Mouse (Mus musculus): Measurements from ENCODE around the gene Snrpd3. TPM values are rescaled to one million over a fixed set of nuclear protein-coding genes. Genes with fewer than 3 reads are reported as not detected.
"Not testable (repeated sequence)": the region's sequence is repeated elsewhere in the genome, so short reads cannot be mapped to it uniquely, and the experiment has no call there.

The Snrpd3 gene
- polyA plus RNA-seq, 1 experiment from 2014 or later: 146 TPM

- Histone ChIP-seq H3K36me3 (peaks cover 47% of the 10 kb centered on the region), H3K27me3 (no peaks in the 10 kb centered on the region), H3K27ac (no peak overlapping the region), H3K4me3 (no peak overlapping the region), H3K9me3 (replicated peaks) (no peaks in the 10 kb centered on the region), H3K4me1 (peaks cover 24% of the 10 kb centered on the region), H3K4me2 (replicated peaks) (no peak overlapping the region), H3K9ac (no peak overlapping the region)
- WGBS: 96% methylated on average over 5 of the region's 5 CpGs
- no peak for ATAC-seq (ENCODE audit: low FRiP score)
Observed at GRCm38 (mm10) chr10:75520581-75520980, 3.2 kb downstream of the Snrpd3 start.

GRCm38 (mm10) chr10:75521643-75522042 lies 4.3 kb downstream of the Snrpd3 start:
- ATAC-seq (ENCODE audit: low FRiP score): no peak
- H3K9me3 ChIP-seq (replicated peaks): no peaks in the 10 kb centered on the region
- no peak overlapping the region for H3K4me3 ChIP-seq
- peaks cover 53% of the 10 kb centered on the region for H3K36me3 ChIP-seq
- no peak overlapping the region for H3K4me2 ChIP-seq (replicated peaks)
- no peak overlapping the region for H3K27ac ChIP-seq
- H3K9ac ChIP-seq: no peak overlapping the region
- 92% methylated on average over 4 of the region's 4 CpGs for WGBS
- H3K4me1 ChIP-seq: peaks cover 14% of the 10 kb centered on the region
- H3K27me3 ChIP-seq: no peaks in the 10 kb centered on the region

- peaks cover 59% of the 10 kb centered on the region for H3K36me3 ChIP-seq
- not testable (repeated sequence) for H3K4me3 ChIP-seq; H3K27me3 ChIP-seq; H3K4me2 ChIP-seq (replicated peaks); H3K9me3 ChIP-seq (replicated peaks); ATAC-seq (ENCODE audit: low FRiP score); H3K9ac ChIP-seq; H3K27ac ChIP-seq; H3K4me1 ChIP-seq
- 88% methylated on average over 9 of the region's 9 CpGs for WGBS
Observed at GRCm38 (mm10) chr10:75525450-75525849, 8.1 kb downstream of the Snrpd3 start.

GRCm38 (mm10) chr10:75530322-75530721 lies 13.0 kb downstream of the Snrpd3 start:
- Histone ChIP-seq H3K4me2 (replicated peaks) (no peak overlapping the region), H3K27ac (no peak overlapping the region), H3K4me1 (no peaks in the 10 kb centered on the region), H3K27me3 (no peaks in the 10 kb centered on the region), H3K9ac (0 out of 2 replicates have a peak overlapping the region, but pooled peaks have one; percentile 13), H3K9me3 (replicated peaks) (no peaks in the 10 kb centered on the region), H3K4me3 (no peak overlapping the region), H3K36me3 (peaks cover 55% of the 10 kb centered on the region)
- WGBS: 90% methylated on average over 2 of the region's 2 CpGs
- ATAC-seq (ENCODE audit: low FRiP score): no peak

- 94% methylated on average over 9 of the region's 9 CpGs for WGBS
- no peaks in the 10 kb centered on the region for H3K9me3 ChIP-seq (replicated peaks)
- no peak overlapping the region for H3K9ac ChIP-seq
- no peak overlapping the region for H3K4me2 ChIP-seq (replicated peaks)
- no peak overlapping the region for H3K4me3 ChIP-seq
- no peak overlapping the region for H3K27ac ChIP-seq
- ATAC-seq (ENCODE audit: low FRiP score): no peak
- H3K36me3 ChIP-seq: peaks cover 60% of the 10 kb centered on the region
- H3K27me3 ChIP-seq: no peaks in the 10 kb centered on the region
- H3K4me1 ChIP-seq: no peaks in the 10 kb centered on the region
Observed at GRCm38 (mm10) chr10:75531532-75532090, 14.3 kb downstream of the Snrpd3 start.

- H3K4me1 ChIP-seq: no peaks in the 10 kb centered on the region
- no peak overlapping the region for H3K9ac ChIP-seq
- H3K27ac ChIP-seq: no peak overlapping the region
- H3K36me3 ChIP-seq: peaks cover 51% of the 10 kb centered on the region
- 93% methylated on average over 8 of the region's 8 CpGs for WGBS
- H3K27me3 ChIP-seq: no peaks in the 10 kb centered on the region
- H3K9me3 ChIP-seq (replicated peaks): no peaks in the 10 kb centered on the region
- no peak overlapping the region for H3K4me3 ChIP-seq
- no peak overlapping the region for H3K4me2 ChIP-seq (replicated peaks)
- ATAC-seq (ENCODE audit: low FRiP score): no peak
Observed at GRCm38 (mm10) chr10:75534216-75534615, 16.9 kb downstream of the Snrpd3 start.

- no peak overlapping the region for H3K27ac ChIP-seq
- H3K36me3 ChIP-seq: peaks cover 49% of the 10 kb centered on the region
- ATAC-seq (ENCODE audit: low FRiP score): no peak
- H3K27me3 ChIP-seq: no peaks in the 10 kb centered on the region
- 94% methylated on average over 8 of the region's 8 CpGs for WGBS
- H3K9me3 ChIP-seq (replicated peaks): no peaks in the 10 kb centered on the region
- H3K9ac ChIP-seq: no peak overlapping the region
- no peak overlapping the region for H3K4me3 ChIP-seq
- no peaks in the 10 kb centered on the region for H3K4me1 ChIP-seq
- no peak overlapping the region for H3K4me2 ChIP-seq (replicated peaks)
Observed at GRCm38 (mm10) chr10:75534934-75535333, 17.6 kb downstream of the Snrpd3 start.

- WGBS: 94% methylated on average over 2 of the region's 2 CpGs
- no peaks in the 10 kb centered on the region for H3K27me3 ChIP-seq
- H3K9ac ChIP-seq: no peak overlapping the region
- ATAC-seq (ENCODE audit: low FRiP score): no peak
- no peaks in the 10 kb centered on the region for H3K4me1 ChIP-seq
- H3K4me3 ChIP-seq: no peak overlapping the region
- no peak overlapping the region for H3K4me2 ChIP-seq (replicated peaks)
- H3K27ac ChIP-seq: no peak overlapping the region
- no peaks in the 10 kb centered on the region for H3K9me3 ChIP-seq (replicated peaks)
- H3K36me3 ChIP-seq: peaks cover 49% of the 10 kb centered on the region
Observed at GRCm38 (mm10) chr10:75535423-75535822, 18.1 kb downstream of the Snrpd3 start.

- whole genome bisulfite sequencing: 96% methylated on average over 5 of the region's 5 CpGs
- no peaks in the 10 kb centered on the region for H3K27me3 ChIP-seq
- no peak overlapping the region for H3K4me3 ChIP-seq
- peaks cover 45% of the 10 kb centered on the region for H3K36me3 ChIP-seq
- H3K27ac ChIP-seq: no peak overlapping the region
- H3K4me2 ChIP-seq (replicated peaks): no peak overlapping the region
- H3K4me1 ChIP-seq: no peaks in the 10 kb centered on the region
- no peak overlapping the region for H3K9ac ChIP-seq
- H3K9me3 ChIP-seq (replicated peaks): no peaks in the 10 kb centered on the region
- no peak for ATAC-seq (ENCODE audit: low FRiP score)
Observed at GRCm38 (mm10) chr10:75536123-75536522, 18.8 kb downstream of the Snrpd3 start.

GRCm38 (mm10) chr10:75547901-75548300 lies 30.6 kb downstream of the Snrpd3 start:
- Histone ChIP-seq H3K27me3 (no peaks in the 10 kb centered on the region), H3K9ac (no peak overlapping the region), H3K36me3 (0 out of 2 replicates have a peak, but pooled peaks cover under 1% of the 10 kb centered on the region), H3K27ac (no peak overlapping the region), H3K9me3 (replicated peaks) (peaks cover 9% of the 10 kb centered on the region; the same call in 1 of the 2 replicates), H3K4me1 (no peaks in the 10 kb centered on the region), H3K4me3 (no peak overlapping the region), H3K4me2 (replicated peaks) (no peak overlapping the region)
- 75% methylated on average over 7 of the region's 7 CpGs for WGBS
- no peak for ATAC-seq (ENCODE audit: low FRiP score)

GRCm38 (mm10) chr10:75548486-75548885 lies 31.1 kb downstream of the Snrpd3 start:
- Histone ChIP-seq H3K27ac (no peak overlapping the region), H3K4me2 (replicated peaks) (no peak overlapping the region), H3K4me1 (no peaks in the 10 kb centered on the region), H3K27me3 (no peaks in the 10 kb centered on the region), H3K36me3 (peaks cover 7% of the 10 kb centered on the region), H3K9ac (no peak overlapping the region), H3K9me3 (replicated peaks) (peaks cover 9% of the 10 kb centered on the region; the same call in 1 of the 2 replicates), H3K4me3 (no peak overlapping the region)
- WGBS: 69% methylated on average over 14 of the region's 14 CpGs
- no peak for ATAC-seq (ENCODE audit: low FRiP score)

- Histone ChIP-seq H3K27me3 (no peaks in the 10 kb centered on the region), H3K4me3 (no peak overlapping the region), H3K36me3 (peaks cover 15% of the 10 kb centered on the region), H3K9me3 (replicated peaks) (peaks cover 9% of the 10 kb centered on the region; the same call in 1 of the 2 replicates), H3K4me2 (replicated peaks) (no peak overlapping the region), H3K4me1 (no peaks in the 10 kb centered on the region), H3K9ac (no peak overlapping the region), H3K27ac (no peak overlapping the region)
- 77% methylated on average over 7 of the region's 7 CpGs for WGBS
- no peak for ATAC-seq (ENCODE audit: low FRiP score)
Observed at GRCm38 (mm10) chr10:75549886-75550285, 32.5 kb downstream of the Snrpd3 start.

GRCm38 (mm10) chr10:75551175-75551574 lies 33.8 kb downstream of the Snrpd3 start:
- Histone ChIP-seq H3K9me3 (replicated peaks) (no peaks in the 10 kb centered on the region), H3K4me1 (peaks cover 7% of the 10 kb centered on the region), H3K36me3 (peaks cover 15% of the 10 kb centered on the region), H3K4me2 (replicated peaks) (no peak overlapping the region), H3K27ac (no peak overlapping the region), H3K9ac (no peak overlapping the region), H3K27me3 (no peaks in the 10 kb centered on the region), H3K4me3 (no peak overlapping the region)
- WGBS: 47% methylated on average over 12 of the region's 12 CpGs
- ATAC-seq (ENCODE audit: low FRiP score): no peak

All from hindbrain, embryonic 12.5 days (tissue).